Mouse (Mus musculus) granulocyte monocyte progenitor cell, adult 5-6 weeks (primary cell): ENCODE results near the gene Ldah. TPM values are rescaled to one million over a fixed set of nuclear protein-coding genes. Genes with fewer than 3 reads are reported as not detected.
"Not testable (repeated sequence)": the region's sequence is repeated elsewhere in the genome, so short reads cannot be mapped to it uniquely, and the experiment has no call there.

Source experiments
- ATAC-seq: replicated peaks from 2 replicates; pipeline ENCODE4 v1.8.0; 2016; ENCODE audit warnings: mild to moderate bottlenecking, moderate TSS enrichment, inconsistent platforms; ENCODE audit not compliant: poor library complexity, severe bottlenecking
- total RNA-seq, 2 experiments: library from RNA; stranded (forward) in 1 of 2; stranded (reverse) in 1 of 2; fragments of 200-712, 200-1000 nt in 1 of 2; fragments of >200 nt in 1 of 2; fragmentation: Nextera tagmentation in 1 of 2; gene quantifications; 2 replicates each; pipeline ENCODE4 v1.2.3; 2014 to 2017

The Ldah gene
- 50.5 and 63.4 TPM in 2 replicates for total RNA-seq (2014; fragmentation: Nextera tagmentation)
- 35.2 and 39.4 TPM in 2 replicates for total RNA-seq (2017)

- peak; percentile 99 for ATAC-seq
Observed at GRCm38 (mm10) chr12:8207978-8208403, at the start of gene Ldah. TSS of gene Ldah (plus strand) at chr12:8208107.

- ATAC-seq: no peak
Observed at GRCm38 (mm10) chr12:8167743-8168142, 40.2 kb upstream of the Ldah start.

- ATAC-seq: no peak
Observed at GRCm38 (mm10) chr12:8180921-8181320, 27.0 kb upstream of the Ldah start.

- ATAC-seq: no peak
Observed at GRCm38 (mm10) chr12:8181744-8182143, 26.2 kb upstream of the Ldah start.

GRCm38 (mm10) chr12:8184518-8184917, 23.4 kb upstream of the Ldah start:
- ATAC-seq: no peak

GRCm38 (mm10) chr12:8188161-8188560, 19.7 kb upstream of the Ldah start:
- no peak for ATAC-seq

GRCm38 (mm10) chr12:8188796-8189535, 18.9 kb upstream of the Ldah start:
- ATAC-seq: not testable (repeated sequence)

- peak; percentile 66; the same call in 1 of the 2 replicates for ATAC-seq
Observed at GRCm38 (mm10) chr12:8189722-8190121, 18.2 kb upstream of the Ldah start.

GRCm38 (mm10) chr12:8205721-8206120, 2.2 kb upstream of the Ldah start:
- no peak for ATAC-seq

- no peak for ATAC-seq
Observed at GRCm38 (mm10) chr12:8207578-8207977, 329 bp upstream of the Ldah start.

- ATAC-seq: no peak
Observed at GRCm38 (mm10) chr12:8216392-8217280, 8.7 kb downstream of the Ldah start.

GRCm38 (mm10) chr12:8223036-8223435, 15.1 kb downstream of the Ldah start:
- ATAC-seq: peak; percentile 87

GRCm38 (mm10) chr12:8231101-8231500, 23.2 kb downstream of the Ldah start:
- peak; percentile 78 for ATAC-seq

GRCm38 (mm10) chr12:8232679-8233078, 24.8 kb downstream of the Ldah start:
- ATAC-seq: peak; percentile 61; the same call in 1 of the 2 replicates

- no peak for ATAC-seq
Observed at GRCm38 (mm10) chr12:8242181-8242580, 34.3 kb downstream of the Ldah start.

- ATAC-seq: no peak
Observed at GRCm38 (mm10) chr12:8244746-8245145, 36.8 kb downstream of the Ldah start.

GRCm38 (mm10) chr12:8260297-8260696, 52.4 kb downstream of the Ldah start:
- ATAC-seq: peak; percentile 95

GRCm38 (mm10) chr12:8266311-8266710, 58.4 kb downstream of the Ldah start:
- ATAC-seq: no peak

GRCm38 (mm10) chr12:8269627-8270026, 61.7 kb downstream of the Ldah start:
- ATAC-seq: peak; percentile 46; the same call in 1 of the 2 replicates

GRCm38 (mm10) chr12:8271405-8271804, 63.5 kb downstream of the Ldah start:
- no peak for ATAC-seq
